Mouse (Mus musculus) MEL (cell line): ENCODE data around the gene Sult1d1.

Experiments used
- CTCF ChIP-seq, 3 experiments: IDR thresholded peaks in 2 of 3; conservative IDR thresholded peaks in 1 of 3; 2 replicates each; pipeline ENCODE4 v1.5.1; 2011 to 2012; ENCODE audit warnings: low read length in 3 of 3, low read depth in 2 of 3, mild to moderate bottlenecking in 2 of 3, improper control_type of control experiment in 1 of 3, inconsistent platforms in 1 of 3, mixed read lengths in 1 of 3, moderate library complexity in 1 of 3; ENCODE audit not compliant: control insufficient read depth in 1 of 3, insufficient read depth in 1 of 3, poor library complexity in 1 of 3, severe bottlenecking in 1 of 3
- EP300 ChIP-seq, 2 experiments: IDR thresholded peaks; 2 replicates each; pipeline ENCODE4 v1.6.1; 2011; ENCODE audit warnings: improper control_type of control experiment in 2 of 2, low read length in 2 of 2, low read depth in 1 of 2, mild to moderate bottlenecking in 1 of 2
- JUND ChIP-seq: IDR thresholded peaks from 2 replicates; pipeline ENCODE4 v1.6.1; 2011; ENCODE audit warnings: low read depth, mild to moderate bottlenecking, improper control_type of control experiment, low read length
- MXI1 ChIP-seq: IDR thresholded peaks from 2 replicates; pipeline ENCODE4 v1.6.1; 2011; ENCODE audit warnings: mild to moderate bottlenecking, low read depth, low read length, improper control_type of control experiment
- NRF1 ChIP-seq: IDR thresholded peaks from 2 replicates; pipeline ENCODE4 v1.6.1; 2014; ENCODE audit warnings: low read depth, mild to moderate bottlenecking, inconsistent platforms, low read length, improper control_type of control experiment, moderate library complexity; ENCODE audit not compliant: poor library complexity, insufficient read depth, severe bottlenecking
- POLR2A ChIP-seq, 2 experiments: IDR thresholded peaks; 2 replicates each; pipeline ENCODE4 v1.6.1; 2011 to 2012; ENCODE audit warnings: low read length in 2 of 2, mild to moderate bottlenecking in 2 of 2, control low read depth in 1 of 2, improper control_type of control experiment in 1 of 2, low read depth in 1 of 2, moderate library complexity in 1 of 2; ENCODE audit not compliant: control insufficient read depth in 1 of 2, insufficient read depth in 1 of 2, poor library complexity in 1 of 2
- POLR2AphosphoS2 ChIP-seq: IDR thresholded peaks from 2 replicates; pipeline ENCODE4 v1.6.1; 2011; ENCODE audit warnings: low read length, improper control_type of control experiment
- POLR2AphosphoS5 ChIP-seq: IDR thresholded peaks from 2 replicates; pipeline ENCODE4 v1.6.1; 2012; ENCODE audit warnings: low read depth, borderline replicate concordance, mild to moderate bottlenecking, inconsistent platforms, low read length, moderate library complexity, mixed read lengths
- RAD21 ChIP-seq: IDR thresholded peaks from 2 replicates; pipeline ENCODE4 v1.6.1; 2011; ENCODE audit warnings: mild to moderate bottlenecking, low read depth, low read length, improper control_type of control experiment
- RCOR1 ChIP-seq: IDR thresholded peaks from 2 replicates; pipeline ENCODE4 v1.6.1; 2012; ENCODE audit warnings: low read depth, mild to moderate bottlenecking, inconsistent platforms, low read length, improper control_type of control experiment
- SMC3 ChIP-seq: IDR thresholded peaks from 2 replicates; pipeline ENCODE4 v1.6.1; 2011; ENCODE audit warnings: low read depth, low read length, improper control_type of control experiment
- TBP ChIP-seq: IDR thresholded peaks from 2 replicates; pipeline ENCODE4 v1.8.0; 2011; ENCODE audit warnings: low read depth, low read length, improper control_type of control experiment
- ZMIZ1 ChIP-seq: IDR thresholded peaks from 2 replicates; pipeline ENCODE4 v1.6.1; 2012; ENCODE audit warnings: low read depth, mild to moderate bottlenecking, inconsistent platforms, low read length, improper control_type of control experiment, moderate library complexity
- ZNF384 ChIP-seq: IDR thresholded peaks from 2 replicates; pipeline ENCODE4 v1.6.1; 2012; ENCODE audit warnings: low read depth, mild to moderate bottlenecking, inconsistent platforms, low read length, improper control_type of control experiment

GRCm38 (mm10) chr5:87532288-87532687, 36.5 kb downstream of the Sult1d1 start:
- TF ChIP-seq EP300 (IDR thresholded peaks at IDR 0.05; ENCODE audit: low read depth in 1 of 2, low read length in 2 of 2) (no peak), POLR2A (IDR thresholded peaks at IDR 0.05; ENCODE audit: control insufficient read depth in 1 of 2, insufficient read depth in 1 of 2, low read depth in 1 of 2, low read length in 2 of 2, poor library complexity in 1 of 2) (no peak), NRF1 (no peak), CTCF (IDR thresholded peaks at IDR 0.05 in 2 of 3, conservative IDR thresholded peaks at IDR 0.05 in 1 of 3; ENCODE audit: control insufficient read depth in 1 of 3, insufficient read depth in 1 of 3, low read depth in 2 of 3, low read length in 3 of 3, poor library complexity in 1 of 3, severe bottlenecking in 1 of 3) (no peak), POLR2AphosphoS5 (no peak), TBP (no peak), RAD21 (no peak), ZMIZ1 (no peak), JUND (no peak), MXI1 (no peak), RCOR1 (no peak), SMC3 (no peak), ZNF384 (no peak), POLR2AphosphoS2 (no peak)
